Mouse (Mus musculus): Measurements from ENCODE around the gene Cd83.

Gene Cd83

DNA sequence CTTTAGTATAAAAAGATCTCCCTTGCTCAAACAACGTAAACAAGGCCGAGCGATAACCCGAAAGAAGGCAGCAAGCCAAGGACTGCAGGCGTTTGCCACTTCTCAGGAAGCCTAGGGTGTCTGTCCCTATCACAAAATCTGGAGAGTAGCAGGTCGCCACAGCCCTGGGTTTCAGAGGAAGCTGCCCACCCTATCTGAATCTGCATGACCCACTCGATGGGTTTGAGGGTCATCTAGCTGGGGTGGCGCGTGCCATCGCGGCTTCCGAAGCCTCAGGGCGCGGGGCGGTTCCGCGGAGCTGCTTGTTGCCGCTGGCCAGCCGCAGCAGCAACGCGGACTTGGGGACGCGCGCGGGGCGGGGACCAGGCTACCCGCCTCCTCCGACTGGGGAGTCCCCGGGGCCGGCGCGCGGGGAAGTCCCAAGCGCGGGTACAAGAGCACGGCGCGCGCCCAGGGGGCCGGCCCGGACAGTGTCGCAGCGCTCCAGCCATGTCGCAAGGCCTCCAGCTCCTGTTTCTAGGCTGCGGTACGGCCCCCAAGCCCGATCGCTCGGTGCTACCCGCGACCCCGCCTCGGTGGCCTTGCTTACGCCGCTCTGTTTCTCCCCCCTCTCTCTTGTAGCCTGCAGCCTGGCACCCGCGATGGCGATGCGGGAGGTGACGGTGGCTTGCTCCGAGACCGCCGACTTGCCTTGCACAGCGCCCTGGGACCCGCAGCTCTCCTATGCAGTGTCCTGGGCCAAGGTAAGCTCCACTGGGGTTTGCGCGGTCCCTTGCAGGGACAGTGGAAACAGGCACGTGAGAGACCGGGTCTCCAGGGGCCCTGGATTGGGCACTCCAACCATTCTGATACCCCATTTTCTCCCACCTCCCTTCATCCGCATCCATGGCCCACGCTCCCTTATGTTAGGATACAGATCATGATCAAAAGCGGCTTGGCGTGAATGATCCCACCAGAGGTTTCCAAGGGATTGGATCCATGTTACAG is at the start of gene Cd83:
Cd83 (plus strand) TSS at position 51 of the 987 bp plus-strand sequence.
- peak; percentile 72 to 92 for DNase-seq (ENCODE audit: low read depth in 1 of 2, low spot score in 2 of 2)

DNA sequence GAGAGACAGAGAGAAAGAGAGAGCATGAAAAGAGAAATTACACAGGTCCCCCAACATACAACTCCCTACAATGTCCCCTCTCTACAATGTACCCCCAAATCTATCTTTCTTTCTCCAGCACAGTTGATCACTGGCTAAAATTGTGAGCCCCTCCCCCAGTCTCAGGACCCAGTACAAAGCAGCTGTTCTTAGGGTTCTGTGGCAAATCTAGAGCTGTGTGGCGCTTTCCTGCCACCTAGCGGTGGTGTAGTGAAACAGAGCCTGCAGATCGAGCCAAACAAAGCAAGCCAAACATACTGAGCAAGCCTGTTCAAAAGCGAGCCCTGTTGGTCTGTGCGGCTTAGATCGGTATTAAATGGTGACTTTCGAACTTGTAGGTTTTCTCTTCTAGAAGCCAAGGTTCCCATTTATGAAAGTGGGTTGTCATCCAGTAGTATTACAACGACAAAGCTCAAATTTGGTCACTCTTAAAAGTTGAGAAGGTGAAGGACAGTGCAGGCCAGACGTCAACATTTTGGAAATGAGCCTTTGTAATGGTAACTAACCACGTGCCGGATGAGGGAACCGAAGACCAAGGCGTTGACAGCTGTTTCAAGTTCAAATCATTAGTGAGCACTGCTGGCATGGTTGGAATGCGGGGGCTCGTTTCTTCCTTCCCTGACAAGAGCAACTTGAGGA is 44.8 kb upstream of the Cd83 start:
- DNase-seq (ENCODE audit: low read depth in 1 of 2, low spot score in 2 of 2) = peak in 1 of 2 experiments; percentile 37

DNA sequence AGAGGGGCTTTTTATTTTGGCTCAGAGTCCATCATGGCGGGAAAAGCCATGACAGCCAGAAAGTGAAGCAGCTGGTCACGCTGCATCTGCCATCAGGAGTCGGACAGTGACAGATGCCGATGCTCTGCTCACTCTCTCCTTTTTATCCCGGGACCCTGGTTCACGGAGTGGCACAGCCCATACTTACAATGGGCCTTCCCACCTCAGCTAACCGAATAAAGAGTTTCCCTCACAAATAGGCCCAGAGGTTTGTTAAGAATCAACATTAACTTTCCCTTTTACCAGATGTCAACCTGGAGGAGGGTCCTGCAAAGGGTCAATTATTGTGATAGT is 44.3 kb upstream of the Cd83 start:
- DNase-seq (ENCODE audit: low read depth in 1 of 2, low spot score in 2 of 2) = no peak

DNA sequence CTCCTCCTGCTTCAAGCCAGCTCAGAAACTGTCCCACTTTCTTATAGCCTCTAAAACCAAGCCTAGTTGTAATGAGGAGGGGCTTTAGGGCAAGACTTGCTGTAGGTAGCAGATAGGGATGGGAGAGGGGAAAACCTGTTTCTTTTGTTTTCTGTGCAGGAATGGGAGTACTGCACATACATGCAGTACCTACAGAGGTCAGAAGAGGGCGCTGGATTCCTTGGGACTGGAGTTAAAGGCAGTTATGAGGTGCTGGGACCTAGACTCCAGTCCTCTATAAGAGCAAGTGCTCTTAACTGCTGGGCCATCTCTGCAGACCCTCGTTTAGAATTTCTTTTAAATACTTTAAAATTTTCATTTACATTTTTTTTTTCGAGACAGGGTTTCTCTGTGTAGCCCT is 41.9 kb upstream of the Cd83 start:
- no peak for DNase-seq (ENCODE audit: low read depth in 1 of 2, low spot score in 2 of 2)

DNA sequence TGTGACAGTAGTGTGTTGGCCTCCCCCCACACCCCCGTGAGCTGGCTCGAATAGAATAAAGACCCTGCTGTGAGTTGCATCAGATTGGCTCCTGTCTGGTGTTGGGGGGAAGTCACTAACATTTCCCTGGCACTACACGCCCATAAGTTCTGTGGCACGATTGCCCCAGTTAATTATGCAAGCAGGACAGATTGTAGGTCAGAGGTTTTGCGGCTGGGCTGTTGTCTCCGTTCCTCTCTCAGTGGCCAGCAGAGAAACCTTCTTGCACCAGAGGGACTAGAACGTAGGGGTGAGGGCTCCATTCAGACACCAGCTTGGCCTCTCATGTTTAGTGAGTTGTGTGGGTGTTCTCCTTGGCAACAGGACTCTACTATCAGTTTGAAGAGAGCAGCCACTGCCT is 40.3 kb upstream of the Cd83 start:
- DNase-seq (ENCODE audit: low read depth in 1 of 2, low spot score in 2 of 2) = peak in 1 of 2 experiments; percentile 10

DNA sequence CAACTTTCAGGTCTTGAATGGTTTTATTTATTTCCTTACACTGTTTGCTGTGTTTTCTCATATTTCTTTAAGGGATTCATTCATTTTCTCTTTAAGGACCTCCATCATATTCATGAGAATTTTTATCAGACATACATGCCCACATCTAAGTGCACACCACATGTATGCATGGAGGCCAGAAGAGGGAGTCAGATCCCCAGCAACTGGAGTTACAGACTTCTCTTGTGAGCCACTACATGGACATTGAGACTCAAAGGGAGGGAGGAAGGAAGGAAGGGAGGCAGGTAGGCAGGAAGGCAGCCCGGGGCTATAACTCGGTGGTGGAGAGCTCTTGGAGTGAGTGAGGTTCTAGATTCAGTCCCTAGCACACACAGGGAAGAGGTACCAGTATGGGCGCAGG is 34.3 kb upstream of the Cd83 start:
- no peak for DNase-seq (ENCODE audit: low read depth in 1 of 2, low spot score in 2 of 2)

DNA sequence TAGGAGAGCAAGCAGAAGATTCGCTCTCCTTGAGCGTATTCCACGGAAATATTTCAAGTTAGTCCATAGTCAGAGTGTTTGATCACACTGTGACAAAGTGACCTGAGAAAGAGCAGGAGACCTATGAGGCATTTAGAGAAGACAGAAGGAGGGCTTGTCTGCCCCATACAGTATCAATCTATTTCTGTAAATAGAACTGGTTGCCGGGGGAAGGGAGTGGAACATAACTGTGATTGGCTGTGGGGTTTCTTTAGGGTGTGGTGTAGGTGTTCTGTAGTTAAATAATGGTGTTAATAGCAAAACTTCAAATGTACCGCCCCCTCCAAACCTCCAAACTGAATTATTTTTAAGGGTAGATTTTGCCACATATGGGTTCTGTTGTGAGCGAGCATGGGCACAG is 33.6 kb upstream of the Cd83 start:
- no peak for DNase-seq (ENCODE audit: low read depth in 1 of 2, low spot score in 2 of 2)

DNA sequence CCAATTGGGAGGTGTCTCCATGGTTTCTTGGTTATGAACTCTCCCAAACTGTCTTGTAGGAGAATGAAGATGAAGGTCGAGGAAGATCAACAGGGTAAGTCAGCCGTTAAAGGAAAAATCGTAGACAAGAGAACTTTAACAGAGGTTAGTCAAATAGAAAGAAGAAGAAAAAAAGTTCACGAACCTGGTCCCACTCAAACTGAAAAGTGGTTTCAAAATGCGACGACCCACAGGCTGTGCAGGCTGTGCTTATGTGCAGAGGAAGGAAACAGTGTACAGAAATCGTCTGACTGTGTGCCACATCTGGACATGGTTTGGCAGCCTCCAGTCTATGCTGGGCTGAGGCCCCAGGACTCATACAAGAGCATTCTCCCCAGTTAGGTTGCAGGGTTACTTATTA is 32.2 kb upstream of the Cd83 start:
- DNase-seq (ENCODE audit: low read depth in 1 of 2, low spot score in 2 of 2) = no peak

DNA sequence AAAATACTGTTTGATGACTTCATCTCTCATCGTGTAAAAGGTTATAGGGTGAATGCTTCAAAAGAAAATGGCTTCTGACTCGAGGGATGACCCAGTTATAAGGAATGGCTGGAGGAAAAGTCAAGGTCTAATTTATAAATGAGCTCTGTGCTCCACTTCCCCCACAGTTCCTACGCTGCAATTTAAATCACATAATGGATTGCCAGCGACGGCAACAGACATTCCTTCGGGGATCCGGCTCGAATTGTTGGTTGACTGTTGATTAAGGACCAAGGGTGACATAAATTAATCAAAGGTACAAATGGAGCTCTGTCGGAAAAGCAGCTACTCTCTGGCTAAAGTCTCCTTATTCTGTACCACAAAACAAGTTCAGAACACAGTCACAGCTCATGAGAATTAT is 30.9 kb upstream of the Cd83 start:
- no peak for DNase-seq (ENCODE audit: low read depth in 1 of 2, low spot score in 2 of 2)

DNA sequence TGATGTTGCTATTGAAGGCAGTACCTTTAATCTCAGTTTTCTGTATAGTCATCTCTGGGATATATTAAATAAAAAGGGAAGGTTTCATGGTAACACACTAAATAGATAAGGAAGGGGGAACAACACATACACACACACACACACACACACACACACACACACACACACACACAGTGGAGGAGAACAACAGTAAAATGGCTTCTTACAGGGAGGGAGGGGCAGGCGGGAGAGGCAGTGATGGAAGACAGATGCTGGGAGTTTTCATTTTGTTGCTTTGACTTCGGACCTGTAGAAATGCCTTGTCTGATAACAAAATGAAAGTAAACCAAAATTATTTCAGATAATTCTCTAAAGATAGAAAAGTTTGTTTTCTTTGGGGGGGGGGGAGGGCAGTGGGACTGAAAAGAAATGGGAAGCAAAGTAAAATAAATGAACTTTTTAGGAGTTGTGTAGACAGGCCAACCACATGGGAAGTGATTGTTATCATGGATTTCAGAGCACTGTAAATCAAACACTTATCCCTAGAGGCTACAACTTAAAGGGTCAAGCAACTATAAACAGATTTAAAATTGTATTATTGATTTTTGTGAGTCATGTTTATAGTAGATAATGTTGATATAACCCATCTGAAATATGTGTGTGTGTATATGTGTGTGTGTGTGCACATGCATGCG is 30.0 kb upstream of the Cd83 start:
- no peak for DNase-seq (ENCODE audit: low read depth in 1 of 2, low spot score in 2 of 2)

DNA sequence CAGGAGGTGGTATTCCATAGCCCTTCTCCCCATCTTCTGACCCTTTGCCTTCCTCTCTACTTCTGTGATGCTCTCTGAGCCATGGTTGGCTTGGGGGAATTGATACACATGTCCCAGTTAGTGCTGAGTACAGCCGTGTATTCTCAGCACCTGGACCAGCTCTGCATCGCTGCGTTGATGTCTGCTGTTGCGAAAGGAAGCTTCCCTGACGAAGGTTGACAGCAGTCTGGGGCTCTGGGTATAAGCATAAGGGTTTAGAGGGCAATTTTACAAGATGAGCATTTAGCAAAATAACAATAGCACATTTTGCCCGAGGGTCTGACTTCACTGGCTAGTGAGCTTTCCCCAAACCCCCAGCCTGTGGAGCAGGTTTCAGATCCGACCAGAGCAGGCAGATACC is 29.0 kb upstream of the Cd83 start:
- no peak for DNase-seq (ENCODE audit: low read depth in 1 of 2, low spot score in 2 of 2)

DNA sequence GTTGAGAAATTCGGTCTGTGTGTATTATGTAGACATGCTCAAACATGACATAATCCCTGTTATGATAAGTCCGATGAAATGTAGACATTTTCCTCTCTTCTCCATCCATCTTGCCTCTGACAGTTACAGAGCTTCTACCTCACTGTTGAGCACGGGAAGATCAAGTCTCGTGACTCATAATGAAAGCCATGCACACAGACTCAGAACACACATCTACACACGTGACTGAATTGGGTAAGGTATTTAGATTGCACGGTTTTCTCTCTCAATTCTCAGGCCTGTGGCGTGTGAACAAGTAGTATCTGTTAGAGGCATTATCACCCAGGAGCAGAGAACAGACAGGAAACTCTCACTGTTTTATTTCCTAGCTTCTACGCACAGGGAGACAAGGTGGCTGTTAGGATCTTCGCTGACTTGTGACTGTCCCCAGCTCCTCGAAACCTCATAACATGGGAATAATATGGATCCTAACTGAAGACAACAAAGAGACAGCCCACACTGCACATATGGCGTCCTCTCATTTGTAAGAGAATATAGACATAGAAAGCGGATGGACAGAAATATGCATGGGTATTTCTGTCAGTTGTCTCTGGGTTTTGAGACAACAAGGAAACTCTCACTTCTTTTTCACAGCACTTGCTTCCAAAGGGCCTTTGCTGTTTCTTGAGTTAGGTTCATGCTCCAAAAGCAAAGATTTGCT is 23.3 kb upstream of the Cd83 start:
- no peak for DNase-seq (ENCODE audit: low read depth in 1 of 2, low spot score in 2 of 2)

DNA sequence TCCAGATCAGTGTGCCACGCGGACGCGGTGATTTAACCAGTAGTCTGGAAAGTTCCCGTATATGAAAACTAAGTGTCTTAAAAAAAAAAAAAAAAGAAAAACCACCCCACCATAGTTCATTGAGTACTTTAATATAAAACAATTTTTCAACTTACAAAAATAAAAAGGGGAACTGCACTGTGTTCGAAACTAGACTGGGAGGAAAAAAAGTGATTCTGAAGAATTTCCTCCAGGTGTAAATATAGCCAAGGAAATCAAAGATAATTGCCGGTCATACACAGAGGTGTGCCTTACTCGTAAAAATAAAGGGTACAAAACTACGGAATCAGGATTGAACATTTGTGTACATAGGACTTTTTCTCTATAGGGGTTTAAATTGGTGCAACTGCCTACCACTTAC is 21.7 kb upstream of the Cd83 start:
- DNase-seq (ENCODE audit: low read depth in 1 of 2, low spot score in 2 of 2) = no peak

DNA sequence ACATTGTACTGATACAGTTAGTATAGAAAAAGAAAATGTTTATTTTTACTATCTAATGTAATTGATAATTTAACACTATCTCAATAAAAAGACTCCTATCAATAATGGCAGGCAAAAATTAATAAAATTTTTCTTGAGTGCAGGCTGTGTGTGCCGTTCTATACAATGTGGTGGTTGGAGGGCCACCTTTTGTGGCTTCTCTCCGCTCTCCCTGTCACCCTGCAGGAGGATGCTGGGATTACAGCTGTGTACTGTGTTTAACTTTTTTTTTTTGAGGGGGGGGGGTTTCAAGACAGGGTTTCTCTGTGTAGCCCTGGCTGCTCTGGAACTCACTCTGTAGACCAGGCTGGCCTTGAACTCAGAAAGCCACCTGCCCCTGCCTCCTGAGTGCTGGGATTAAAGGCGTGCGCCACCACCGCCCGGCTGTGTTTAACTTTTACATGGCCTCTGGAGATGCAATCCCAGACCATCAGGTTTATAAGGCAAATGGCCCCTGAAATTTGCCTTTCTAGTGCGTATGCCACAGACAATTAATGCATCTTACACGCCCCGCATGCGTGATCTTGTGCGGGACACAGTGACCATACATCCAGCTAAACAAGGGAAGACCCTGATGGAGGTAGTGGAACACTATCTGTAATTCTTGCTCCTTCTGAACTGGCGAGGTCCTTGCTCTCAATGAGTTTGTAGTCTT is 21.1 kb upstream of the Cd83 start:
- no peak for DNase-seq (ENCODE audit: low read depth in 1 of 2, low spot score in 2 of 2)

DNA sequence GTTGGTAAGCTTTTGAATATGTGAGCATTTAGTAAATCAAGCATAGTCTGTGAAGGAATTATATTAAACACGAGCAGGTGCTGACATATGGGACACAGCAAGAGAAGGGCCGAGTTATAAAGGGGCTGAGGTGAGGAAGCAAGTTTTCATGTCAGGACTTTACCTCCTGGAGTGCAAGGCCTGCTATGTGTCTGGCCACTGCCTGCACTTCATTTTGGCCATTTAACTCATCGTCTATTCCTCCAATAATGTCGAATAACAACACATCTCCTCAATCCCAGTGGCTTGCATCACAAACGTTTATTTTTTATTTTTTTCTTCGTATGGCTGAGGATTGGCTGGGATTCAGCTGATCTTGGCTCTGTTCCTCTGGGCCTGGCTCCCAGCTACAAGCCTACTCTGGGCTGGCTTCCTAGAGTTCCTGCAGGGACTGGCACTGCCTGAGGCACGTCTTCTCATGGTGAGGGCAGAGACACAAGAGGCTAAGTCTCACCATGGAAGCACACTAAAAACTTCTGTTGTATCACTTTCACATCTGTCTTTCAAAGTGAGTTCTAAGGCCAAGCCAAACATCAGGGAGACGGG is 20.5 kb upstream of the Cd83 start:
- DNase-seq (ENCODE audit: low read depth in 1 of 2, low spot score in 2 of 2) = no peak

DNA sequence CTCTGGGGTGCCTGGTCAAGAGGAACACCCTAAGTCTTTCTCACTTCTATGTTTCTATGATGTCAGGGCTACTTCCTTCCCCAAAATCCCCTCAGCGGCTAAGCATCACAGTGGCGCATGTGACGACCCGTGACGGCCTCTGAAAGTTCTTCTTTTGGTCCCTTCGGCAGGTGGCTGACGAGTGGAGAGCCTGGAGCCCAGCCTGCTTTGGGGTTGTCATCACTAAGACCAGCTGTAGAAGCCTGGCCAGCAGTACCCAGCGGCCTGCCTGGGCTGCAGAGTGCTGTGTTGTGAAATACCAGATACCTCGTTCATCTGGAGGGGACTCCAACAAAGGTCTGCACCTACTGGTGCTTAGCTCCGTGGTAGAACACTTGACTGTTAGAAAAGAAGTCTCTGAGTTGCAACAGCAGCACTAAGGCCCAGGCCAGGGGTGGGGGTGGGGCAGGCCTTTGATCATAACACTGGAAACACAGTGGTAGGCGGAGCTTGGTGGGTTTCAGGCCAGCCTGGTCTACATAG is 19.2 kb upstream of the Cd83 start:
- DNase-seq (ENCODE audit: low read depth in 1 of 2, low spot score in 2 of 2) = peak; percentile 91 to 95

DNA sequence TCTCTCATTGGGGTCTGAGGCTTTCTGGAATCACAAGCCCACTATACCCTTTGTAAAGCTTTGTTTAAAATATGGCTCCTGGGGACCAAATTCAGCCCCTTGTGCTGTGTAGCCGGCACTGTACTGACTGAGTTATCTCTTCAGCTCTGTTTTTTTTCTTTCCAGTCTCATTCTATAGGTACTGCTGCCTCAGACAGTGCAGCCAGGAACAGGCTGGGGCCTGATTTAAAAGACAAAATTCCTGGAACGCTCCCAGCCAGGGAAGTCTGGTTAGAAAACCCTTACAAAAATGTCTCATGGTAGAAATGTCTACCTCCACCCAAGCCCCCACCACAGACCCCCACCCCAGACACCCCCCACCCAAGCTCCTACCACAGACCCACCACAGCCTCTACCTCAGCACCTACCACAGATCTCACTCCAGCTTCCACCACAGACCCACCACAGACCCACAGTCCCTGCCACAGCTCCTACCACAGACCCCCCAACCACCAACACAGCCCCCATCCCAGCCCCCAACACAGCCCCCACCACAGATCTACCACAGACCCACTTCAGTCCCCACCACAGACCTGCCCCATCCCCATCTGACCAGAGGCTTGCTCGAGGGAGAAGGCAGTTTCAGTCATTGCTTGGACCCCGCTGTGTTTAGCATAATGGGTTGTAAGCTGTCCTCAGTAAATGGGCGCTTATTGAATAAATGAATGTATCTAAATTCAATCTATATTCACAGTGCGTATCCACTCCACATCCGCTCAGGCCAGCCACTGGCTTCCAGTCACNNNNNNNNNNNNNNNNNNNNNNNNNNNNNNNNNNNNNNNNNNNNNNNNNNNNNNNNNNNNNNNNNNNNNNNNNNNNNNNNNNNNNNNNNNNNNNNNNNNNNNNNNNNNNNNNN is 17.5 kb upstream of the Cd83 start:
- no peak for DNase-seq (ENCODE audit: low read depth in 1 of 2, low spot score in 2 of 2)

DNA sequence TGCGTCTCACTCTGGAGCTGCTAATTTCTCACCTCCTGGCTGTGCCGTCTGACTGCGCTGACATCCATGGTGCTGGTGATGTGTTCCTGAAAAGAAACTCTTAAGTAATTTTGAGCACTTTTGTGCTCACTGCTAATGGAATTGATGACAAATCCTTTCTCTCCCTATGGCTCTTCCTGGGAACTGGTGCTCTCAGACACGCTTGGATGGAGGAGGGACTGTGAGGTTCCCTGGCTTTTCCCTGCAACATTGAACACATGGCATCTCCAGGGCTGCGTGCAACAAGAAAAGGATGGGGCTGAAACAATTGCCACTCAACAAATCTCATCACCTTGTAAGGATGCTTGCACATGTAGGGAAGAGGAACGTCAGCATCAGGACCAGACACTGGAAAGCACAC is 11.6 kb upstream of the Cd83 start:
- DNase-seq (ENCODE audit: low read depth in 1 of 2, low spot score in 2 of 2) = no peak

DNA sequence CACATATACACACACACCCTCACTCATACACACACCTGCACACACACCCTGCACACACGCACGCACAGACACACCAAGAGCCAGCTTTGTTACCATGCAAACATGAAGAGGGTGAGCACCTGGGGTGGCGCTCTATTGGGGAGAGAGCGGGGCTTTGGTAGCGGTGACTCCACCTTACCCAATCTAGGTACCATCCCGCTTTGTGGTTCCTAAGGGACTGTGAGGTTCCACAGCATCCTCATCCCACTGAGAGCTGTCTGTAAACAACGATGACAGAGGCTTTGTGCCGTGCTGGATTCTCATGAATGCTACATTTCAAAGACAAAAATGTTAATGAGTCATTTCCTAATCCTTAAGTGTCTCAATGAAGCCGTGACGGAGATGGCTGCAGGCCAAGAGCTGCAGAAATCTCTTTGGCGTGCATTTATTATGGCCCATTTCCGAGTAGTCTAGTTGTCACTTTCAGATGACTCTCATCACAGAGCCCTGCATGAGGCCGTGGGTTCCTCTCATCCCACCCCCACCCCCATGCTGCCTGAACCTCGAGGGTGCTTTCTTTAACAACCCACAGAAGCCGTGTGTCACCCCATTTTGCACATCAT is 10.5 kb upstream of the Cd83 start:
- peak; percentile 52 to 78 for DNase-seq (ENCODE audit: low read depth in 1 of 2, low spot score in 2 of 2)
